Mouse (Mus musculus) ES-CJ7 (cell line): Measurements from ENCODE around the gene Snip1.

ENCODE experiments used
- DNase-seq: peaks from one replicate; pipeline ENCODE4 v3.0.0; 2011; ENCODE audit warnings: low read depth, low spot score

Gene Snip1

DNA sequence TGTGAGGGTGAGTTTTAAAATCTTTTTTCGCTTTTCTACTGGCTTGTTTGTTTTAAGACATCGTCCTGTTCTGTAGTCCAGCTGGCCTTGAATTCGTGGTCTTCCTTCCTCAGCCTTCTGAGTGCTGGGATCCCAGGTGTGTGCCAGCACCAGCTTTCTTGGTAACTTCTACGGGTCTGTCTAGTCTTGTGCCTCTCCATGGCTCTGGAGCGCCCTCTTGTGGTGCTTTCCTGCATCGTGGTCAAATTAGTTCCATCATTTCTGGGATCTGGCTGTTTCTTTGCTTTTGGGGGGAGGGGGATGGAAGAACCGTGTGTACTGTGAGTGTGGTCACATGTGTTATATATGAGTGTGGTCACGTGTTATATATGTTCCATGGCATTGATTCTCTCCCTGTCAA is 33.0 kb downstream of the Snip1 start:
- DNase-seq = peak; percentile 90

- no peak for DNase-seq
Observed at GRCm38 (mm10) chr4:125101334-125101733, 34.9 kb downstream of the Snip1 start.

- DNase-seq = no peak
Observed at GRCm38 (mm10) chr4:125105354-125105753, 38.9 kb downstream of the Snip1 start.

DNA sequence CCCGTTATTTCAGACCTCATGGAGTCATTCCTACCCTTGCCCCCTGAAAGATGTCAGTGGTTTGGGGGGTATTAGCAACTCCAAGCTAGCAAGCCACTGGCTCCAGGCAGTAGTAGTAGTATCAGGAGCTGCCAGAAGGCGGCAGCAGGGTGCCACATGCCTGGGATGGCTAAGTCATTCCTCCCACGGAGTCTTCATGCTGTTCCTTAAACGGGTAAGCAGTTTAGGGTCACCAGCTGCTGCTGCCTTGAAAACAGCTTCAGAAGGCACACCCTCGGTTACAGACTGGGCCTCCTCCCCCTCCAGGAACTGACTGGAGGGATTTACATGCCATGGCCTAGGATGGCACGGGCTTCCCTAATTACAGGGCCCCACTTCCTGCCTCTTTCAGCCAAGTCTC is 48.2 kb downstream of the Snip1 start:
- DNase-seq = peak; percentile 83

DNA sequence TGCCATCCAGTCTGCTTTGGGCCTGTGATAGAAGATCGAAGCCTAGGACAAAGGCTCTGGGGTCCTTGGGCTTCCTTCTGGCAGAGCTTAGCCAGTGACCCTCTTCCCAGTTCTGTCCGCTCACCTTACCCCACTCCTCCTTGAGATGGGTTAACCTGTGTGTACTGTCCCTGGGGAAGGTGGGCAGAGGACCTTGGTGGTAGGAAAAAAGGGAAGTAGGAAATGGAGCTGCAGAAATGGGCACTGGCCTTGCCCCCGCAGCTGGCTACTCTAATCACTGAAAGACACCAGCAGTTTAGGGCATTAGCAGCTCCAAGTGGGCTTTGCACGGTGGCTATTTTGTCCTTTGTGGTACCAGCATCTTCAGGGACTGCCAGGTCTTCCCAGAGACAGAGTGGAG is 48.6 kb downstream of the Snip1 start:
- DNase-seq = no peak

GRCm38 (mm10) chr4:125115710-125116089 is 49.2 kb downstream of the Snip1 start:
- no peak for DNase-seq

DNA sequence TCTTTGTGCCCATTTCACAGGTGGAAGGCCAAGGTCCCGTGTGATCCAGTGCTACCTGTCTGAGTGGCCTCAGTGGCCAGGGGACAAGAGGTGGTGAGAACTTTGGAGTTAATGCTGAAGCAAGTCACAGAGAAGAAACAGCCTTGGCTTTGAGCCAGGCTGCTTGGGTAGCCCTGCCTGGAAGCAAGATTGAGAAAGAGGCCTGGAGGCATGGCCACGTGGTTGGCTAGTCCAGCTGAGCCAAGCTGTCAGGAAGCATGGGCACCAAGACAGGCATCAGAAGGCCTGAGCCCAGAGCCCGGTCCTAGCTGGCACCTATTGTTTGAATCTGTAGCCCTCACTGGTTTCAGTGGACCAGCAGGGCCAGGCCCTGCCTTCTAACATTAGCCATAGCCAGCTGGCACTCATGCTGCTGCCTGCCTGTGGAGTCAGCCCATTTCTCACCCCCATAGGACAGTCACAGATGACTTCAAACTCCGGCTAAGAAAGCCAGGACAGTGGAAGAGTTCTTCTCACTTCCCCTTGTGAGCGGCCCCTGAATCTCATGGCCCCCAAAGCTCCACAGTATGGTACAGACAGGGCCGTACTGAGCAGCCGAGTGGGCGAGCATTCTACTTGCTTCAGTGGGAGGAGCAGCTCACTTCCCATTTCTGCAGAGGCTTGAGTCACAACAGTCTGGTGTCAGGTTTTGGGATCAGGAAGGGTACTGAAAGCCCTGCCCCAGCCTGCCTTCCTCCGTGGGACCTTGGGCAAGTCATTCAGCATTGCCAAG is 49.8 kb downstream of the Snip1 start:
- no peak for DNase-seq

DNA sequence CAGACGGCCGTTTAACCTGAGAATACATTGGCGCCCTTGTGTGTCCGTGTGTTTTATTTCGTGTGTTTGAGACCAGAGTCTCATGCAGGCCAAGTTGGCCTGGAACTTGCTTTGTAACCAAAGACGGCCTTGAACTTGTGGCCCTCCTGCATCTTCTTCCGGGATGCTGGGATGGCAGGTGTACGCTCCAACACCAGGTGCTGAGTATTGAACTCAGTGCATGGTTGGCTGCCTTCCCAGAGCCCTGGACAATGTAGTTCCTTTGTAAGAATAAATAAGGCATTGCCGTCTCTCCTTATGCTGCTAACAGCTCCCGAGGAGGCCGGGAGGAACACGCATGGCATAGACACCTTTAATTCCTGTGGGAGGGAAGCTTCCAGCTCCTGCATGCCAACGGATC is 50.5 kb downstream of the Snip1 start:
- DNase-seq = no peak

DNA sequence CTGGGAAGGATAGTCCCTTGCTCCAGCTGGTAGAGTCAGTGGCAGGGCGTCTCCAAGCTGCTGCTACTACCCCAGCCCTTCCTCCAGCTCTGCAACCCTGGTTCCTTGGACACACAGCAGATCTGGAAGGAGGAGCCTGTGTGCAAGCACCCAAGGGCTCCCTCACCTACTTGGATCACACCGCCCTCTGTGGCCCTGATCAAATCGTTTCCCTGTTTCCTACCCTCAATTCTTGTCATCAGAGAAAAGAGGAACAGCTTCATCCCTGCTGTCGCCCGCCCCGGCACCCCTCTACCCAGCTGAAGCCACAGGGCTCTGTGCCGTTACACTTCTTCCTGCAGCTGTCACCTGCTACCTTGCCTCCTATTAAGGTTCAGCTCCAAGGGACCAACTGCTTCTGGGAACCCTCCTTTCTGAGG is 51.4 kb downstream of the Snip1 start:
- no peak for DNase-seq

DNA sequence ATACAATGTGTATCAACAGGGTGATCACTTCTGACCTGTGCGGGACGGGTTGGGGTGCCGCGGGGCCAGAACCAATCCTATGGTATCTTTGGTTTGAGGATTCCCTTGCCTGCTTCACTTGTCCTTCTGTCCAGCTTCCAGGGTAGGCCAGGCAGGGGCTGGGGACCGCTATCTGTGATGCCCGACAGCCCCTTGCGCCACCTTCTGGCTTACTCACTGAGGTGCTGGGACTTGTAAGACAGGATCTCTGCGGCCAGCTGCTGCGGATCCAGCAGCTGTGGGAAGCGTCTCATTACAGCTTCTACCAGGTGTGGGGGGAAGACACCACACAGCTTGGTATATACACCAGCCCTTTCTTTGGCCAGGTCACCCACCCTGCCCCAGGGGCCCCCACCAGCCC is 52.6 kb downstream of the Snip1 start:
- DNase-seq = no peak

DNA sequence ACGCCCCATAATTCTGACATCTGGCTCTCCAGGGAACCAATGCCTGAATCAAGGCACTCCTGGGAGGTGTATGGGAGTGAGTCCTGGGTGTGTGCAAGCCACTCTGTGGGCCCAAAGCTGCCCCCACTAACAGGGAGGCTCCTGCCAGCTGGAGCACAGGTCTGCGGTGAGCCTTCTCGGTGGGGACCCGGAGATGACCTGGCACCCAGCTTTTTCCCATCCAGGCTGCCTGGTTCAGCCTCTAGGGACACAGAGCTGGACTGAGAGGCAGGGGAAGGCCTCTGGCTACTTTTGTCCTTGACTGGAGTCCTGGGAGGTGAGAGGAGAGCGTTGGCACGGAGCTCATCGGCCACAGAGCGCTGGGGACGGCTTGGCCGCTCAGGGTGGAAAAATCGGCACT is 53.2 kb downstream of the Snip1 start:
- DNase-seq = no peak

DNA sequence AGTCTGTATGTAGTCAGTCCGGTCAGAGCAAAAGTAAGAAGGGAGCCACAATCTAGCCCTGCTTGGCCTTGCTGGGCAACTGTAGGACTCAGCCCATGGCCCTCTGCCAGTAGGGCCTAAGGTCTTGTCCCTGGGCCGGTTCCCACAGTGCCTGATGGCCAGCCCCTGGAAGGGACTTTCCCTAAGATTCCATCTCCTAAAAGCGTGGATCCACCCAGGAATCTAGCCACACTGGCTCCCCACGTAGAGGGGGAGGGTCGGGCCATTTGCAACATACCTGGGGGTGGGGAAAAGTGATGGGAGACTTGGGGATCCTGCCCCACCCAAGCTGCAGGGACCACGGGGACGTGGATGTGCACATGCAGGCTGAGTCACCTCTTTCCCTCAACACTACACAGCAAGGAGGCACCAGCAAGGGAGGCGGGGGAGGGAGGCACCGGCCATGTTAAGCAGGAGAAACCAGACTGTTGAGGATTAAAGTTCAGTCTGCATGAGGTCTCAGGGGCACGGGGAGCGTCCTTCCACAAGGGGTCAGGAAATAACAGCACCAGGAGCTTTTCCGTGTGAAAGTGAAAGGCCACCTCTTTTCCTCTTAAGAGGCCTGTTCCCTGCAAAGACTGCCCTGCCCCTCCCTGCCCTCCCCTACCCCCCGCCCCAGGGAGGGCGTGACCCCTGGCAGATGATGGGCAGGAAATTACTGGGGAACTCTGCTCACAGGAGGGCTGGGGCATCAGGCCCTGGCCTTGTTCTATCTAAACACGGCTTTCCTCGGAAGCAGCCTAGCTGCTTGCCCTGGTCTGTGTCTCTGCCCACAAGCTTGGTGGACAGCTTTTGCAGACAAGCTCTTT is 56.2 kb downstream of the Snip1 start:
- peak; percentile 64 for DNase-seq

DNA sequence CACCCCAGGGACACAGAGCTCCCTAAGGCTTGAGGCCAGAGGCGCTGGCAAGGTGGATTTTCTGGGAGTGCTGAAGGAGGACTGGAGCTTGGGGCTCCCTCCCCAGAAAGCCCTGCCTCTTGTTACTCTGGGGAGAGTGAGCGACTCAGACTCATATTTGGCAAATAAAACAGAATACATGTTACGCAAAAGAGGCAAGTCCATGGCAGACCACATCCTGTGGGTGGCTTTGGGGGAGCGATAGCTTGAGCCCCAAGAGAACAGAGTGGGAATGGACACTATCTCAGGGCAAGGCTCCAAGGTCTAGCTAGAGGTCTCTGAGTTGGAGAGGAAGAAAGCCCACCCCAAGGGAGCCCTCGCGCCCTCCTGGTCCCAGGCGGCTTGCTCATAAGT is 56.8 kb downstream of the Snip1 start:
- DNase-seq = no peak
